Mouse (Mus musculus): Measurements from ENCODE around the gene Vwa3a.

DNA sequence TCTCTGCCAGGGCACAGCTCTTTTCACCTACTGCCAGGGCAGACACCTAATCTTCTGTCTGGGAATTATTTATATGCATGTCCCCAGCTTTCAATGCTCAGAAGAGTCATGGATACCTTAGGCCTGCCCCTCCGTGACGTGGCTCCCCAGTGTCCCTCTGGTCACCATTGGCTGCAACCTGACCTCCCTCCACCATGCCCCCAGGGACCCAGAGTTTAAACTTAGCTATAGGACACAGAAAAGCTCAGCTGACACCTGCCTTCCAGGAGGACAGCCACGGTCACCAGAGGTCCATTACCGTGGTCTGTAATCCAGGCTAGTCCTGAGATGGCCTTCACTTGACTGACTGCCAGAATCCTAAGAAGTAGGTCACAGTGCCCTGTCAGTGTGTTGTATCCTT lies 80.3 kb downstream of the Vwa3a start:
- no peak for TF ChIP-seq CTCF (IDR thresholded peaks at IDR 0.05; ENCODE audit: low read depth)
- TF ChIP-seq EP300 (IDR thresholded peaks at IDR 0.05; ENCODE audit: low read depth) = no peak

Measured in liver, postnatal 0 days (tissue).